Mouse (Mus musculus) myocyte (in vitro differentiated cells): Measurements from ENCODE around the gene Padi6.
A peak's percentile ranks its signal among the peaks of the same experiment; 100 is the strongest.

ENCODE experiments used
- CEBPB ChIP-seq: IDR thresholded peaks from 2 replicates; pipeline ENCODE4 v1.6.1; 2011; ENCODE audit warnings: mild to moderate bottlenecking, moderate library complexity; ENCODE audit not compliant: poor library complexity, insufficient read depth, severe bottlenecking
- E2F4 ChIP-seq: IDR thresholded peaks from one replicate; pipeline ENCODE4 v1.6.1; 2011; ENCODE audit warnings: mild to moderate bottlenecking, control low read depth, moderate library complexity; ENCODE audit not compliant: insufficient read depth
- MAX ChIP-seq: IDR thresholded peaks from one replicate; pipeline ENCODE4 v1.6.1; 2011; ENCODE audit warnings: low read depth, mild to moderate bottlenecking, control low read depth
- MYOD1 ChIP-seq, 3 experiments: IDR thresholded peaks; one replicate each; pipeline ENCODE4 v1.6.1; 2011; ENCODE audit warnings: control low read depth in 2 of 3, low read depth in 2 of 3, mild to moderate bottlenecking in 2 of 3, moderate library complexity in 1 of 3; ENCODE audit not compliant: insufficient read length in 2 of 3, control insufficient read depth in 1 of 3
- POLR2A ChIP-seq: IDR thresholded peaks from one replicate; pipeline ENCODE4 v1.6.1; 2011; ENCODE audit warnings: low read depth, mild to moderate bottlenecking, control low read depth, moderate library complexity; ENCODE audit not compliant: insufficient read length
- POLR2AphosphoS2 ChIP-seq: IDR thresholded peaks from one replicate; pipeline ENCODE4 v1.6.1; 2011; ENCODE audit warnings: low read depth, control low read depth; ENCODE audit not compliant: insufficient read length
- REST ChIP-seq: IDR thresholded peaks from one replicate; pipeline ENCODE4 v1.6.1; 2011; ENCODE audit warnings: mild to moderate bottlenecking, control low read depth, moderate library complexity; ENCODE audit not compliant: insufficient read depth, insufficient read length
- SRF ChIP-seq: IDR thresholded peaks from one replicate; pipeline ENCODE4 v1.6.1; 2011; ENCODE audit warnings: low read depth; ENCODE audit not compliant: control insufficient read depth, insufficient read length
- TCF12 ChIP-seq: IDR thresholded peaks from one replicate; pipeline ENCODE4 v1.6.1; 2011; ENCODE audit warnings: mild to moderate bottlenecking, control low read depth; ENCODE audit not compliant: poor library complexity, insufficient read depth, severe bottlenecking
- TCF3 ChIP-seq: IDR thresholded peaks from one replicate; pipeline ENCODE4 v1.6.1; 2011; ENCODE audit warnings: low read depth, control low read depth; ENCODE audit not compliant: insufficient read length
- USF1 ChIP-seq: IDR thresholded peaks from one replicate; pipeline ENCODE4 v1.6.1; 2011; ENCODE audit warnings: low read depth, mild to moderate bottlenecking, control low read depth, moderate library complexity

- TF ChIP-seq POLR2A (no peak), REST (no peak), CEBPB (no peak), E2F4 (no peak), TCF12 (no peak), SRF (no peak), MYOD1 (IDR thresholded peaks at IDR 0.05; ENCODE audit: control insufficient read depth in 1 of 3, insufficient read length in 2 of 3, low read depth in 2 of 3) (peak in 1 of 3 experiments; percentile 7), USF1 (no peak), POLR2AphosphoS2 (no peak), TCF3 (no peak), MAX (no peak)
These were observed 643 bp upstream of the Padi6 start for GRCm38 (mm10) chr4:140743086-140743485.
